Mouse (Mus musculus) frontal cortex, postnatal 36 days (tissue): ENCODE results near the gene Erf.

Source experiments
- DNase-seq, 2 experiments: peaks; one replicate each; pipeline ENCODE4 v3.0.0; 2022; ENCODE audit warnings: low spot score in 2 of 2

The Erf gene

DNA sequence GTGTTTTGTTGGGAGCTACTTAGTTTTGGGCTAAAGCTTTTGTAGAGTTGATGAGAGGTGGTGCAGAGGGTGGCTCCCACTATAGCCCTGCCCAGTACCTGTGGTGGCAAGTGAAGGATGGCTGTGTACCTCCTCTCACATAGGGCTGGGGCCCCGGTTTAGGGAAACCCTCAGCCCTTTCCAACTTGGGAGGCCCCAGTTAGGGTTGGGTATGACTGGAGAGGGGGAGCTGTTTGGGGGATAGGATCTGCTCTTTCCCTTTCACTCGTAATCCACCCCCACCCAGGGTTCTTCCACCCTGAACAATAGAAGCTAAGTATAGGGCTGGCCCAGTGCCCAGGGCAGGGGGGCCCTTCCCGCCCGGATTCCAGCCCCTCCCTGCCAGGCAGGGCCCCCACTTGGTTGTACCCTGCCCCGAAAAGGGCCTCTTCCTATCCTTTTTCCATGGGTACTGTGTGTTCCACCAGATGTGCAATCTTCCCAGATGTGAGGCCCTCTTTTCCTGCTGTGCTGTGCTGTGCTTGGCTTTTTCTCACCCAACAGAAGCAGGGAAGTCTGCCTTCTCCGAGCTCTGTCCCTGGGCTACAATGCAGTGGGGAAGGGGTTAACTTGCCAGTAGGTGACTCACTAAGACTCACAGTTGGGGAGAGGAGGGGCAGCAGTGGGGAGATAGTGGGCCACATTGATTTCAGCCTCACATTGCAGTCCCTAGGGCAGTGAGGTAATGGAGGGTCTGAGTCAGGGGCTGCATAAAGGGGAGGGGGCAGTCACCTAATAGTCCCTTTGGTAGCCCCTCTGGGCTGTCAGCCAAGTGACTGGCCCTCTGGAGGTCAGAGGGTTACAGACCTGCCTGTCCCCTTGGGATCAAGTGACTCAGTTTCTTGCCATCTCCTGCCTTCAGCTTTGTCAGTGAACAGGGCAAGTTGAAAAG, 29.6 kb upstream of the Erf start:
- peak in 1 of 2 experiments; percentile 24 for DNase-seq

DNA sequence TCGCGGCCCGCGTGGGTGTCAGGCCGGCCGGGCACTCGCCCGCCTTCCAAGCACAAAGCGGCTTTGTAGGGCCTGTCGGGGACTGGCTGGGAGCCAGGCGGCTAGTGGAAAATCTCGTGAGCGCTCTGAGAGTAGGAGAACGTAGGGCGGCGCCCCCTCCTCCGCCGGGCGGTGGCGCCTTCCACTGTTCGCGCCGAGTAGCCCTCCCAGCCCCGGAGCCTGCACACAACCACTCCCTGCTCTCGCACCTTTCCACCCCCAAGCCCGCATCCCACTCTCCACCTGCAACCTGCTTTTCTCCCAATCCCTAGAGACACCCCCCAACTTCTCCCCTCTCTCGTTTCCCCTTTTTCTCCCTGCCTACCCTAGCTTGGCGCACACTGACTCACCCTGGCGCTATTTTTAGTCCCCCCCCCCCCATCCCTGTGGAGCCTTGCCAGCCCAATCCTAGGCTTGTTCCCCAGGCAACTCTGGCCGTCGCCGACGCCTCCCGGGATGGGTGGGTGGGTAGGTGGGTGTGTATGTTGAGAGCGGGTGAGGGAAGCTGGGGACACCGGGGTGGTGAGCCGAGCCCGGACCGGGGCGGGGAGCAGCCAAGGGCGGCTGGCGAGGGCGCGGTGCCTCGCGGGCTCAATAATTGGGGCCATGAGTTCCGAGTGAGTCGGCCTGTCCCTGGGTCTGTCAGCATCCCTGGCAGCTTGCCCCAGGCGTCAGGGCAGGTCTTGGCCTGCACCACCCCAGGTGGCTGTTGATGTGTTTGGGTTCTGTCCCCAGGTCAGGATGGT, 28.7 kb upstream of the Erf start:
- DNase-seq: peak; percentile 91 to 92

DNA sequence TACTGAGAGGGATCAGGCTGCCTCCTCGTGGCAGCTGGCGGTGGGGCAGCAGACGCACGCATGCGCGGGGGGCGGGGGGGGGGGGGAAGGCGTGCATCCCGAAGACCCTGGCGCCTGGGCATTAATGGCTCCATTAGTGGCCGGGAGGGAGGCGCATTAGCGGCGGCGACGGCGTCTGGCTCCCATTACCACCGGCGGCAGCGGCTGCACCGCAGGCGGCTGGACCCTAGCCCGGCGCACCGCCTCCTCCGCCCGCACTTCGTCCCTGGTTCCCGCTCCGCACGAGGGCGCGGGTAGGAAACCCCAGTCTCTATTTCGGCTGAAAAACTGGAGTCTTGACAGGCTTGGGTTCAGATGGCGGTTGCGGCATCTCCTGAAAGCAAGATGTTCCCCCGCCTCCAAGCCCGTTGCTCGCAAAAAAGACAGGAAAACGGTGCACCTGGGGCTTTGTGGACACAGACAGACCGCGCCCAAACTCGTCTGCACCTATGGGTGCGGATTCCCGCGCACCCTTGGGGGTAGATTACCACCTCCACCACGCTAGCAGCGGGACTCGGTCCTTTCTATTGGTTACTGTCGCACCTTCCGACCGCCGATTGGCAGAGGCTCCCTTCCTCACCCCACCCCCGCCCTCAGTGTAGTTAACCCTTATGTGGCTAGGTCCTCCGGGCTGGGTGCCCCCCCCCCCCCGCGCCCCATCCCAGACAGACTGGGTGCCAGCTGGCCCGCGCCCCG, 27.9 kb upstream of the Erf start:
- DNase-seq: peak; percentile 80 to 88

DNA sequence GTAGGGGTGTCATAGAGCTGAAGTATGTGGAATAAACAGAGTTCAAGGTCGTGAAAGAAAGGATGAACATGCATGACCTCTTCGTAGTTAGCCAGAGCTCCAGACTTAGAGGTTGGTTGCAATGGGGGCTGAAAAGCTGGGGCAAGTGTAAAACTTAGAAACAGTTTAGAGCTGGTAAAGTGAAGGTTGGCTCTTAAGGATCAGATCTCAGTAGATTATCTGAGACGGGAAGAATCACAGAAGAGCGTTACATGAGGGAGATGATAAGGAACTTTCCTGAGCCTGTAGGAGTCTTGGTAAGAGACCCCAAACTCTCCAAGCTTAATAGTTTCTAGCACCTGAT, 27.4 kb upstream of the Erf start:
- DNase-seq: no peak

DNA sequence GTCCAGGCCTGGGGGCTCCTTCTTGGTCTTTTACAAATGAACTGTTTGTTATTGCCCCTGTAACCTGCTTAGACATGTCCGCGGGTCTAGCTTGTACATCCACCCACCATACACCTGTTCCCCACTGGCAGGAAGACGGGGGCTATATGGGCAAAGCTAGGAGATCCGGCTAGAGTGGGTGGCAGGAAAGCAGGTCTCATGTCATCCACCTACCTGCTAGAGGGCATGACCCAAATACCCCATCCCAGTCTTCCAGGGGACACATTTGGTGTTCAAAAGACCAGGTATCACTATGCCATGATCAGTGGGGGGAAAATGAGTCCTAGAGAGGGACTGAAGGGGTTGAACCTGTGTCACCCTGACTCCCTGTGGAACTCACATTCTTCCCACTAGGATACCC, 26.8 kb upstream of the Erf start:
- no peak for DNase-seq

DNA sequence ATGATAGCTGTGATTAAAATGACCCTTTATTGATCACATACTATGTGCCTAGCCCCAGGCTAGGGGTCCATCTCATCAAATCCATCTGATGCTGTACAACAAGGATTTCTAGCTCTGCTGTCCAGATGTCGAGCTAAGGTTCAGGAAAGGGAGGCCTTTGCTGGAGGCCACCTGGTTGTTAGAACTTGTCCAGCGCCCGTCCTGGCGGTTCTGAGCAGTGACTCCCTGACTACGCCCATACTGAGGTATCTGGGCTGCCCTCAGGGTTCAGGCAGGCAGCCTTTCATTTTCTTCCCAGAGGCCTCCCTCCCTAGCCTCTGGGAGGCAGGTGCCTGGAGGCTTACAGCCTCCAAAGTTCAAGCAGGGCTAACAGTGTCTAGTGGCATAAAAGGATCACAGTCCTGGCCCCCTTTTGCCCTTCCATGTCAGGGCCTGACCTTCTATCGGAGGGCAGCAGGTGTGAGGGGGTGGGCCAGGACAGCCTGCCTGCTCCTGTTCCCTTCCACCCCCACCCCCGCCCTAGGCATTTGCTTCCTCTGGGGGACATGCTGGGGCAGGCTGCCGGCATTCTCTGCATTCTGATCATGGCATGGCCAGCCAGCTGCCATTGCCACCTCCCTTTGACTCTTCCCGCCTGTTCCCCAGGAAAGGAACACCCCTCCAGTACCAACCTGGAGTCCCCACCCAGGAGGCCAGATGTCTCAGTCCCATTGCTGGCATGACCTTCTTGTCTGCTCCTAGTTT, 25.2 kb upstream of the Erf start:
- no peak for DNase-seq

DNA sequence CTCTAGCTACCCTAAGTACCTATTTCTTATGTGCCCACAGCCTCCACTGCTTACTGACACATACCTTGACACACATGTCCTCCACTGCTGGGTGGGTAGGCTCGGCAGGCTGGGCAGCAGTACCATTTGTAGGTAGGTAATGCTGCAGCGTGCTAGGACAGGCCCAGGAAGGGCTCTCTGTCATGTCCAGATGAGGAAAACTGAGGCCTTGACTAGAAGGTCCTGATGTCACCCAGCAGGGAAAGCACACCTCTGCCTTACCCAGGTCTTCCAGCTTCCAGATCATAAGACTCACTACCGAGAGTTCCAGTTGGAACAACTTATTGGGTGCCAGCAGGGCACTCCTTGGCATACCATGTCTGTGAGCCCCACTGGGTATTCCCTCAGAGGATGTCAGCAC, 24.4 kb upstream of the Erf start:
- no peak for DNase-seq

DNA sequence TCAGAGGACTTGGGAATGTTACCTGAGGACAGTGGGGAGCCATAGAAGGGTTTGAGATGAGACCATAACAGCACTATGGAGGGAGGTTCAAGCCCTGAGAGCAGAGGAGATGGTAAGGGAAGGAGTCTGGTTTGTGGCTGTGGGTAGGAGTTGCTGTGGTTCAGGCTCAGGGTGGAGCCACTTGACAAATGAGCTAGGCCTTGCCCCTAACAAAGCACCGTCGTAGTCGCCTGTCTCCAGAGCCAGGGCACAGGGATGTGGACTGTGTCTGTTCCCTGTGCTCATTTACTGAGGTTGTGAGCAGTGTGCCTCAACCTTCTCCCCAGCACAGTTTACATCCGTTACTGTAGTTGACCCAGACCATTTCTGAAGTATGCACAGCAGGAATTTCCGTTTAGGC, 24.0 kb upstream of the Erf start:
- no peak for DNase-seq

DNA sequence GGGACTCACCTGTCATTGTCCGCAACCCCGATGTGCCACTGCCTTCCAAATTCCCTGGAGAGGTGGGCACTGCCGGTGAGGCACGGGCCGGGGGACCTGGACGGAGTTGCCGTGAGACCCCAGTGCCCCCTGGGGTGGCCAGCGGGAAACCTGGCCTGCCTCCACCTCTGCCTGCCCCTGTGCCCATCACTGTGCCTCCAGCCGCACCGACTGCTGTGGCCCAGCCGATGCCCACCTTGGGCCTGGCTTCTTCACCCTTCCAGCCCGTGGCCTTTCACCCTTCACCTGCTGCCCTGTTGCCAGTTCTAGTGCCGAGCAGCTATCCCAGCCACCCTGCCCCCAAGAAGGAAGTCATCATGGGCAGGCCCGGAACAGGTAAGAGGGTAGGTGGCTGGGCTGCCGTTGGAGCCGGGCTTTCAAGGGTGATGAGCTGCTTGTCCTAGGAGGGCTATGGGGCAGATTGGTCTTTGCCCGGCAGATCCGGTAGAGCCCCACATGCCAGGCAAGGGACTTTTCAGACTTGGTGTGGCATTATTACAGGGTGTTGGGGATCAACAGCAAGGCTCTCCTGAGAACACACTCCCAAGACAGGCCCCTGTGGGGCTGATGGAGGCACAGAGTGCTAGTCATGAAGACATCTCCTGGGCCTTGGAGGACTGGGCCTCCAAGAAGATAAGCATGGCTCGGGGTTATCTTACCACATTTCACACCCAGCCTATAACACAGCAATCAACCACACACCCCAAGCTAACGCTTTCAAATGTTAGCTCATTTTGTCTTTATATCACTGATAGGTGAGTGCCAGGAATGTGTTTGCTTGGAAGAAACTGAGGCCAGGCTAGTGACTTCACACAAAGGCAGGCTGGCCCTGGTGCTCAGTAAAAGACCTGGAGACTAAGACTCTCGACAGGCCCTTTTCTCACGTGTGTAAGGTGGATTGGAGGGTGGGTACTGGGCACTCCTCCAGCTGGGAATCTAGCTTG, 23.0 kb upstream of the Erf start:
- no peak for DNase-seq

DNA sequence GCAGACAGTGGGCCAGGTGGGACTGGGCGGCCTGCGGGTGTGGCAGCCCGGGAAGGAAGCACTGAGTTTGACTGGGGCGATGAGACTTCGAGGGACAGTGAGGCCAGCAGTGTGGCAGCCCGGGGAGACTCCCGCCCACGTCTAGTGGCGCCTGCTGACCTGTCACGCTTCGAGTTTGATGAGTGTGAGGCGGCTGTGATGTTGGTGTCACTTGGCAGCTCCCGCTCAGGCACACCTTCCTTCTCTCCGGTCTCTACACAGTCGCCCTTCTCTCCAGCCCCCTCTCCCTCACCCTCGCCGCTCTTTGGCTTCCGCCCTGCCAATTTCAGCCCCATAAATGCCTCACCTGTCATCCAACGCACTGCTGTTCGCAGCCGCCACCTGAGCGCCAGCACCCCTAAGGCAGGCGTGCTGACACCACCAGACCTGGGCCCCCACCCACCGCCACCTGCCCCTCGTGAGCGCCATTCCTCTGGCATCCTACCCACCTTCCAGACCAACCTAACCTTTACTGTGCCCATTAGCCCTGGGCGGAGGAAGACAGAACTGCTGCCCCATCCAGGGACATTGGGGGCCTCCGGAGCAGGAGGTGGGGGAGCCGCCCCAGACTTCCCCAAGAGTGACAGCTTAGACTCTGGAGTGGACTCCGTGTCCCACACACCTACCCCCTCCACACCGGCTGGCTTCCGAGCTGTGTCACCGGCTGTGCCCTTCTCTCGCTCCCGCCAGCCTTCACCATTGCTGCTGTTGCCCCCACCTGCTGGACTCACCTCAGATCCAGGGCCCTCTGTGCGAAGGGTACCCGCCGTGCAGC, 22.1 kb upstream of the Erf start:
- no peak for DNase-seq

DNA sequence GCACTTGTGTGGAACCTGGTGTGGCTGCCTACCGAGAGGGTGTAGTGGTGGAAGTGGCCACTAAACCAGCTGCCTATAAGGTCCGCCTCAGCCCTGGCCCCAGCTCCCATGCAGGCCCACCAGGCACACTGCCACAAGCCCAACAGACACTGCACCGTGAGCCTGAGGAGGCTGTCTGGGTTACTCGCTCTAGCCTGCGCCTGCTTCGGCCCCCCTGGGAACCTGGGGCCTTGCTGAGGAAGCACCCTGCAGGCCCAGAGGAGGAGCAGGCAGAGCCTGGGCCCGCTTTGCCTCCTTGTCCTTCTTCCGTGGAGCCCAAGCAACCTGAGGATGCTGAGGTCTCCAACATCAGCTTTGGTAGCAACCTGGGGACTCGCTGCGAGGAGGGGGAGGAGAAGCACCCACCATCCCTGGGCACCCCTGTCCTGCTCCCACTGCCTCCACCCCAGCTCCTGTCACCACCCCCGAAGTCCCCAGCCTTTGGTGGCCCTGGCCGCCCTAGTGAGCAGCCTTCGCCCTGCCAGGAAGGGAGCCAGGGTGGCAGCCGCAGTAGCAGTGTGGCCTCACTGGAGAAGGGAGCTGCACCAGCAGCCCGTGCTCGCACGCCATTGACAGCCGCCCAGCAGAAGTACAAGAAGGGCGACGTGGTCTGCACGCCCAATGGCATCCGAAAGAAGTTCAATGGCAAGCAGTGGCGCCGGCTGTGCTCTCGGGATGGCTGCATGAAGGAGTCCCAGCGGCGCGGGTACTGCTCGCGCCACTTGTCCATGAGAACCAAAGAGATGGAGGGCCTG, 21.3 kb upstream of the Erf start:
- no peak for DNase-seq

DNA sequence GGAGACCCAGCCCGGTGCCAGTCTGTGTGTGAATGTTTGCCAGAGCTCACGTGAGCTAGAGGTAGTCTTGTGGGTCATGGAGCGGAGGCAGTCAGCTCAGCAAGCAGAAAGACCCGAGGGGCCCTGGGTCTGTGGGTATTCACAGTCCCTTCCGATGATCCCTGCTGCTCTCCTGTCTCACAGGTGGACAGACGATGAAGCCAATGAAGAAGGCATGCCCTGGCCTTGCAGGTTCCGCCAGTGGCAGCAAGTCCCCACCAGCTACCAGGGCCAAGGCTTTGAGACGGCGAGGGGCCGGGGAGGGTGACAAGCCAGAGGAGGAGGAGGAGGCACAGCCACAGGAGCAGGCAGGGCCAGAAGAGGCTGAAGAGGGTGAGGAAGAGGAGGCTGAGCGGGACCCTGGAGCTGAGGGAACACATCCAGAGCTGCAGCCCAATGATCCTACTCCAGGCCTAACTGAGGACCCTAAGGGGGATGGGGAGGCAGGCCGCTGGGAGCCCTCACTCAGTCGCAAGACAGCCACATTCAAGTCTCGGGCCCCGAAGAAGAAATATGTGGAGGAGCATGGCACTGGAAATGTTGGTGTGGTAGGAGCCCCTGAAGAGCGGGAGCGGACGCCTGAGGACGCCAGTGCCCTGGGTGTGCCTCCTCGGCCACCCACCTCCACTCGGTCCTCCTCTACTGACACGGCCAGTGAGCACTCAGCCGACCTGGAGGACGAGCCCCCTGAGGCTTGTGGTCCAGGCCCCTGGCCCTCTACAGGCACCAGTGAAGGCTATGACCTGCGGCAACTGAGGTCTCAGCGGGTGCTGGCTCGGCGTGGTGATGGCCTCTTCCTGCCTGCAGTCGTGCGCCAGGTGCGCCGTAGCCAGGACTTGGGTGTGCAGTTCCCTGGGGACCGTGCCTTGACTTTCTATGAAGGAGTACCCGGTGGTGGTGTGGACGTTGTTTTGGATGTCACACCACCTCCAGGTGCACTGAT, 20.4 kb upstream of the Erf start:
- DNase-seq: no peak

DNA sequence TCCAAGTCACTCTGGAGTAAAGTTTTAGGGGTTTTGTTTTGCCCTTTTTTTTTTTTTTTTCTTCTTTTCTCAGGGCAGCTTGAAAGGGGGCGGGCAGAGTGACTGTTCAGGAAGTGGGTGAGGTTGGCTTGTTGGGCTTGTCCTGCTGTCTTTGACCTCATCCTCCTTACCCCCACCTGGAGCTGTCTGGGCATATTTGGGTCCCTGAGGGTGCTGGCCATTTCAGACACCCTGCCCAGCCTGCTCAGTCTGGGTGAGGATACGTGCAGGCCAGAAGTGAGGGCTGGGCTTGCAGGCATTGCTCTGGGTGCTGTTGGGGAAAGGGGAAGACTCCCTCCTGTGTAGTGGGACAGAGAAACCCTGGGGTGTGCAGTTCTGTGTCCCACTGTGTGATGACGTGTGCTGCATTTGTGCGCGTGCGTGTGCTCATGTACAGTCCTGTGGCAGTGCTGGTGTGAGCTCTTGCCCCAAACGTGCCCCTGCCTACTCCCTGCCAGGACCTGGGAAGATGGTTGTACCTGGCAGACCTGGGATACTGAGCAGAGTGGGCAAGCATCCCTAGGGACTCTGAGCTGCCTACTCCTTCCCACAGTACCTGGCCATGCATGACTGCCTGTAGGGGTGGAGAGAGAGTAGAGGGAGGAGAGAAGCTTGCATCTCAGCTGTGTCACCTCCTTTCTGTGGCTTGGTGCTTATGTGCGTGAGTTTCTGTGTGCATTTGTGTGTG, 19.1 kb upstream of the Erf start:
- DNase-seq: no peak

DNA sequence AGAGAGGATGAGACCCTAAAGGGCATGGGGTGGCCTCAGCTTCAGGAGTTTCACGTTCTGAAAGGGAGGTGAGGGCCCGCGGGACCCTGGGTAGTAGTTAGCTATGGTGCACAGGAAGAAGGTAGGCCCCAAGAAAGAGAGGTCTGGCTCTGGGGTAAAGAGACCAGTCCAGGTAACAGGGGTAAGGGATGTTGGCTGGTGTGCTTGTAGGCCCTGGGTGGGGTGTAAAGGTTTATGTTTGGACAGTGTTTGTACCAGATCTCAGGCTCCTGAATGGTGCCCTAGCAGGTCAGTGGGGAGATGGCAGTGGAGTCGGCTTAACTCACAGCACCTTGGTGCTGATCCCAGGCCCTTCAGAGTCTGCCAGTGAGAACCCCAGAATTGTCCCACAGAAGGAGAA, 18.5 kb upstream of the Erf start:
- no peak for DNase-seq

DNA sequence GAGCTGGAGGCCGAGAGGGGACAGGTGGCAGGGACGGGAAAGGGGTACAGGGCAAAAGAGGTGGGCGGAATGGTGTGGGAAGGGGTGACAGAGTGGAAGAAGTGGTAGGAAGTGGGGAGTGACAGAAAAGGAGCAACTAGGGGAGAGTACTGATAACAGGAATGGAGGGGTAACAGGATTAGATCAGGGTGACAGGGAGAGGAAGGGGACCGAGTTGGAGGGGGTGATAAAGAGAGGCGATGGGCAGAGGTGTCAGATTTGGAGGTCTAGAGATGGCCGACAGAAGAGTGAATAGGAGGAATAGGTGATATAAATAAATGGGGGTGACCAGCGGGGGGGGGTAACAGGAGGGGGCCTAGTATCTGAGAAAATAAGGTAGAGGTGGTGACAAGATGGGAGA, 18.0 kb upstream of the Erf start:
- no peak for DNase-seq

DNA sequence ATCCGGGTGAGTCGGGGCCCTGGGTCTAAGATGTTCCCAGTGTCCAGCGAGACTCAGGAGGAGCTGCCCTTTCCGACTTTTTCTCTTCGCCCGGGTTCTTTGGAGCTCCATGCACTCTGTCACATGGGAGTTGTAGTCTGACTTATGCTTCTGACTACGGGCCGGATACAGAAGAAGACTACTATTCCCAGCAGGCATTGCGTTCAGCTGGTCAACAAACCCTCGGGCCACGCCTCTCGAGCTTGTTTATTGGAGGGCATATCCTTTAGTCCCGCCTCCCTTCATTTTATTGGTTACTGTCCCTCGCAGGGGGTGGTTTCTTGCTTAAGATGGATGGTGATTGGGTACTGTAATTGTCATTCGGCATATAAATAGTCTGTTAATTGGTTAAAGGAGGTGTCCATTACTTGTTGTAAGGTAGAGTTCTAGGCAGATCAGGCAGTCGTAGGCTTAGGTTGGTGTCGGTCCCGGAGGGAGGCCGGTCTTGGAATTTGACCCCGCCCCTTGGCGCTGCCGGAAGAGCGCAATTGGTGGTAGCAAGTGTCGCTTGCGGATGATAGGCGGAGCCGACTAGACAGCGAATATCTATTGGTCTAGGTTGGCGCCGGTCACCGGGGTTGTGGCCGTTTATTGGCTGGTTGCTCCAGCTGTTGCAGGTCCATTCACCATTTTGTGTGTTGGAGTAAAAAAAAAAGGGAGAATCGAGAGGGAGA, 17.3 kb upstream of the Erf start:
- peak; percentile 99 to 100 for DNase-seq
